In the genomic region with DNA sequence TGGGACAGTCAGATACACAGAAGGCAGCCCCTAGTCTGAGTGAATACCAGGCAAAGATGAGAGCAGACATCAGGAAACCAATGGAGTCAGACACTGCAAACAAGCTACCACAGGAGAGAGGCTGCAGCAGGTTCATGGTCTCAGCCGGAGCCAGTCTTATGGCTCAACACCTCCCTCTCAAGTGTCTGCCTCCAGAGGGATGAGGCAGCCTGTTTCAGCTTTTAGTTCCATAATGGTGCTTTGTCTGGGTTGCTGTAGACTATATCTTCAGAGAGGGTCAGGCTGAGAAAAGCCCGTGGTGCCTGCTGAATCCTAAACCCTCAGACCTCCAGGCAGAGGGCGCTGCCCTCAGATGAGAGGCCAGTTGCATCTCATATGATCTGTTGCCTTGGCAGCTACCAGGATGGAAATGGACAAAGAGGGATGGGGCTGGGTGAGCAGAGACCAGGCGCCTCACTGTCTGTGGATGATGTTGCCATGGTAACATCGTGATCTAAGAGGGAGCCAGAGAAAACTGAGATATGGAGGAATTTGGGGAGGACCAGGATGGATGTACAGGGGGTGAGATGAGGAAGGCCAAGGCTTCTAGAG, we compare ENCODE assay signal across 13 mouse cellular contexts. TPM values are rescaled to one million over a fixed set of nuclear protein-coding genes. Genes with fewer than 3 reads are reported as not detected.
DNase-seq lines count a peak whose midpoint lies in the region; ATAC-seq and TF ChIP-seq lines count a peak whose summit lies in the region.
"Had no signal": no experiment of that assay in that cellular context is flagged by ENCODE, and none has a peak within 500 bp of the region (broad histone marks: within the 10 kb centered on the region; RNA-seq: fewer than 3 reads in every experiment).

No protein-coding gene starts in this region.

- H3K27me3 ChIP-seq in midbrain, embryonic 11.5 days (ENCODE audit: control insufficient read depth, insufficient read depth, low read length) = no peaks in the 10 kb centered on the region
- no peaks in the 10 kb centered on the region for H3K27me3 ChIP-seq in midbrain, embryonic 10.5 days (ENCODE audit: low read depth, poor library complexity, severe bottlenecking)
- no peaks in the 10 kb centered on the region for H3K27me3 ChIP-seq in hindbrain, postnatal 0 days (ENCODE audit: insufficient read depth, low read length)
- H3K27me3 ChIP-seq in midbrain, embryonic 12.5 days = no peaks in the 10 kb centered on the region

- ATAC-seq in midbrain, embryonic 11.5 days (ENCODE audit: low FRiP score) = no peak
- ATAC-seq in hindbrain, postnatal 0 days = peak; percentile 88
- no peak for ATAC-seq in midbrain, embryonic 12.5 days (ENCODE audit: low FRiP score, low read depth)

- no peaks in the 10 kb centered on the region for H3K9me3 ChIP-seq in midbrain, embryonic 11.5 days (ENCODE audit: control insufficient read depth, low read length)
- H3K9me3 ChIP-seq in midbrain, embryonic 10.5 days (replicated peaks) = peaks cover 4% of the 10 kb centered on the region; the same call in 1 of the 2 replicates
- no peaks in the 10 kb centered on the region for H3K9me3 ChIP-seq in hindbrain, postnatal 0 days (ENCODE audit: low read length)
- no peaks in the 10 kb centered on the region for H3K9me3 ChIP-seq in midbrain, embryonic 12.5 days

- no peaks in the 10 kb centered on the region for H3K36me3 ChIP-seq in midbrain, embryonic 11.5 days (ENCODE audit: control insufficient read depth, insufficient read depth, low read length)
- H3K36me3 ChIP-seq in midbrain, embryonic 10.5 days = no peaks in the 10 kb centered on the region
- H3K36me3 ChIP-seq in hindbrain, postnatal 0 days (ENCODE audit: insufficient read depth, low read length) = no peaks in the 10 kb centered on the region
- no peaks in the 10 kb centered on the region for H3K36me3 ChIP-seq in midbrain, embryonic 12.5 days

- no peak overlapping the region for H3K4me2 ChIP-seq in midbrain, embryonic 11.5 days
- H3K4me2 ChIP-seq in hindbrain, postnatal 0 days (ENCODE audit: low read depth, low read length) = no peak overlapping the region
- H3K4me2 ChIP-seq in midbrain, embryonic 12.5 days (replicated peaks) = no peak overlapping the region

- peak; percentile 77 for DNase-seq in midbrain, embryonic 11.5 days (ENCODE audit: low spot score, missing footprints)
- DNase-seq in midbrain, embryonic 10.5 days (ENCODE audit: low spot score) = no peak
- DNase-seq in hindbrain, postnatal 0 days (ENCODE audit: low spot score) = peak; percentile 80
- DNase-seq in kidney, postnatal 10 days = no peak
- DNase-seq in gastrocnemius, postnatal 4 days (ENCODE audit: low spot score in 2 of 2) = no peak
- no peak for DNase-seq in thymus, postnatal 36 days
- DNase-seq: heart, adult 2 months had no signal

- TF ChIP-seq CTCF in hindbrain, postnatal 0 days (IDR thresholded peaks at IDR 0.05; ENCODE audit: low read depth) = peak; percentile 52

- 66% methylated on average over 5 of the region's 5 CpGs for WGBS in midbrain, embryonic 11.5 days
- WGBS in midbrain, embryonic 10.5 days = 82% methylated on average over 5 of the region's 5 CpGs
- 43% methylated on average over 5 of the region's 5 CpGs for WGBS in hindbrain, postnatal 0 days
- WGBS in midbrain, embryonic 12.5 days = 63% methylated on average over 5 of the region's 5 CpGs

- no peak overlapping the region for H3K27ac ChIP-seq in midbrain, embryonic 11.5 days (ENCODE audit: low read depth, low read length)
- no peak overlapping the region for H3K27ac ChIP-seq in midbrain, embryonic 10.5 days (replicated peaks)
- peak overlapping the region; percentile 64 for H3K27ac ChIP-seq in hindbrain, postnatal 0 days
- 0 out of 2 replicates have a peak overlapping the region, but pooled peaks have one; percentile 8 for H3K27ac ChIP-seq in midbrain, embryonic 12.5 days (replicated peaks)
- H3K27ac ChIP-seq: heart, adult 2 months; liver, embryonic 14.5 days had no signal

- no peak overlapping the region for H3K4me3 ChIP-seq in midbrain, embryonic 11.5 days (ENCODE audit: low read depth, low read length)
- H3K4me3 ChIP-seq in midbrain, embryonic 10.5 days = no peak overlapping the region
- no peak overlapping the region for H3K4me3 ChIP-seq in hindbrain, postnatal 0 days (ENCODE audit: low read length)
- no peak overlapping the region for H3K4me3 ChIP-seq in midbrain, embryonic 12.5 days
- H3K4me3 ChIP-seq: erythroblast, embryonic 14.5 days; heart, adult 2 months had no signal

- H3K9ac ChIP-seq in midbrain, embryonic 11.5 days (ENCODE audit: low read length) = no peak overlapping the region
- no peak overlapping the region for H3K9ac ChIP-seq in hindbrain, postnatal 0 days (replicated peaks; ENCODE audit: low read length)
- H3K9ac ChIP-seq in midbrain, embryonic 12.5 days (replicated peaks) = no peak overlapping the region
- H3K9ac ChIP-seq: liver, embryonic 14.5 days had no signal

- no peaks in the 10 kb centered on the region for H3K4me1 ChIP-seq in midbrain, embryonic 11.5 days (ENCODE audit: control insufficient read depth, insufficient read depth, low read length)
- peaks cover 6% of the 10 kb centered on the region; the same call in 1 of the 2 replicates for H3K4me1 ChIP-seq in midbrain, embryonic 10.5 days
- peaks cover 6% of the 10 kb centered on the region; the same call in 1 of the 2 replicates for H3K4me1 ChIP-seq in hindbrain, postnatal 0 days (ENCODE audit: insufficient read depth, low read length)
- H3K4me1 ChIP-seq in midbrain, embryonic 12.5 days = peaks cover 9% of the 10 kb centered on the region; the same call in 1 of the 2 replicates

RNA-seq across cellular contexts. Expression of a gene that starts 39.2 kb away (rescaled TPM):
- 15.2 and 16.5 TPM in 2 replicates for polyA plus RNA-seq in midbrain, embryonic 11.5 days (2014; fragmentation: Nextera tagmentation; extraction: Ambion mirVana)
- 9.5 and 19.8 TPM in 2 replicates for polyA plus RNA-seq in midbrain, embryonic 10.5 days (2016; fragmentation: Nextera tagmentation; extraction: Ambion mirVana)
- 175 and 176 TPM in 2 replicates for total RNA-seq in hindbrain, postnatal 0 days (2014; rRNA removed)
- polyA plus RNA-seq in hindbrain, postnatal 0 days (2015; fragmentation: Nextera tagmentation; extraction: Ambion mirVana) = 125 and 127 TPM in 2 replicates
- 38.9 and 41.1 TPM in 2 replicates for polyA plus RNA-seq in midbrain, embryonic 12.5 days (2016; fragmentation: Nextera tagmentation; extraction: Ambion mirVana)
- under 1 TPM in 1 of 2 experiments, not detected in 1; 0.18 TPM for total RNA-seq in gastrocnemius, postnatal 4 days (2021)
- total RNA-seq: CH12.LX; hematopoietic stem cell, adult 5-6 weeks; megakaryocyte, adult 5-6 weeks had no signal

Comparison
In these comparisons a context has a peak if more than half of its experiments do, and no peak if none do; other contexts are left out.
1. DNase-seq: peak in midbrain, embryonic 11.5 days (single experiment) and hindbrain, postnatal 0 days (single experiment); none in midbrain, embryonic 10.5 days (single experiment), kidney, postnatal 10 days (single experiment), gastrocnemius, postnatal 4 days (0 of 2) and thymus, postnatal 36 days (0 of 2).
2. H3K27ac ChIP-seq: peak in hindbrain, postnatal 0 days (single experiment) and midbrain, embryonic 12.5 days (single experiment); none in midbrain, embryonic 11.5 days (single experiment) and midbrain, embryonic 10.5 days (single experiment).